In genomic region chr4:63753855-63754254, GRCm38 (mm10) we compare ENCODE assay signal across 29 mouse cellular contexts. TPM values are rescaled to one million over a fixed set of nuclear protein-coding genes. Genes with fewer than 3 reads are reported as not detected.
A peak's percentile ranks its signal among the peaks of the same experiment; 100 is the strongest.
DNase-seq lines count a peak whose midpoint lies in the region; ATAC-seq lines count a peak whose summit lies in the region.
"Had no signal": no experiment of that assay in that cellular context is flagged by ENCODE, and none has a peak within 500 bp of the region (broad histone marks: within the 10 kb centered on the region; RNA-seq: fewer than 3 reads in every experiment).

No protein-coding gene starts in this region.

- peaks cover 11% of the 10 kb centered on the region; the same call in 1 of the 2 replicates for H3K27me3 ChIP-seq in heart, embryonic 10.5 days (ENCODE audit: insufficient read depth, poor library complexity, severe bottlenecking)
- H3K27me3 ChIP-seq in liver, embryonic 16.5 days (ENCODE audit: control insufficient read depth, insufficient read depth, low read depth, low read length) = no peaks in the 10 kb centered on the region
- no peaks in the 10 kb centered on the region for H3K27me3 ChIP-seq in liver, embryonic 11.5 days (replicated peaks; ENCODE audit: control insufficient read depth, insufficient read depth, low read length)
- H3K27me3 ChIP-seq: CH12.LX; embryonic facial prominence, embryonic 12.5 days; forebrain, embryonic 12.5 days; Patski had no signal

- intact Hi-C loops in gastrocnemius, postnatal 14 days (cut with DNase I; ENCODE audit: low total_unique reads) = no loop called here

- H3K9ac ChIP-seq in liver, embryonic 16.5 days (ENCODE audit: low read depth, low read length) = no peak overlapping the region
- H3K9ac ChIP-seq in liver, embryonic 11.5 days (ENCODE audit: low read depth, low read length) = no peak overlapping the region
- H3K9ac ChIP-seq: embryonic facial prominence, embryonic 12.5 days; forebrain, embryonic 12.5 days had no signal

- DNase-seq in embryo, embryonic 10 days (ENCODE audit: low spot score) = peak; percentile 18
- no peak for DNase-seq in embryo, embryonic 10.5 days (ENCODE audit: low spot score)
- peak; percentile 64 for DNase-seq in heart, embryonic 10.5 days (ENCODE audit: low spot score)
- no peak for DNase-seq in heart, postnatal 4 days
- DNase-seq in liver, embryonic 11.5 days (ENCODE audit: low spot score) = no peak
- no peak for DNase-seq in gastrocnemius, postnatal 14 days
- DNase-seq: adrenal gland, adult 8-10 months; adrenal gland, postnatal 14 days; adrenal gland, postnatal 36 days; B cell, adult 2 months; cerebellum, adult 11-12 months; cerebellum, adult 2 months; cerebellum, adult 9-10 months; cerebellum, postnatal 10 days; cerebellum, postnatal 25 days had no signal

- no peak overlapping the region for H3K4me2 ChIP-seq in liver, embryonic 16.5 days (ENCODE audit: low read depth, low read length)
- H3K4me2 ChIP-seq in liver, embryonic 11.5 days = no peak overlapping the region
- H3K4me2 ChIP-seq: embryonic facial prominence, embryonic 12.5 days; forebrain, embryonic 12.5 days had no signal

- peaks cover 14% of the 10 kb centered on the region for H3K4me1 ChIP-seq in heart, embryonic 10.5 days
- no peaks in the 10 kb centered on the region for H3K4me1 ChIP-seq in liver, embryonic 16.5 days (ENCODE audit: control insufficient read depth, low read depth, low read length)
- no peaks in the 10 kb centered on the region; the same call in 1 of the 2 replicates for H3K4me1 ChIP-seq in liver, embryonic 11.5 days (replicated peaks; ENCODE audit: control insufficient read depth, insufficient read depth, low read length)
- H3K4me1 ChIP-seq: forebrain, embryonic 12.5 days had no signal

- peak; percentile 62 for ATAC-seq in liver, embryonic 16.5 days (ENCODE audit: low read depth)
- ATAC-seq in liver, embryonic 11.5 days (replicated peaks; ENCODE audit: low FRiP score) = no peak
- ATAC-seq: activated CD4-positive, CD25-positive, alpha-beta regulatory T cell, adult 4 months; CD4-positive, CD25-positive, alpha-beta regulatory T cell, adult 4 months; forebrain, embryonic 14.5 days; Patski had no signal

- 66% methylated on average over 2 of the region's 2 CpGs for WGBS in heart, embryonic 10.5 days
- 60% methylated on average over 2 of the region's 2 CpGs for WGBS in liver, embryonic 16.5 days (ENCODE audit: insufficient replicate concordance)
- WGBS in liver, embryonic 11.5 days = 52% methylated on average over 2 of the region's 2 CpGs

- H3K9me3 ChIP-seq in heart, embryonic 10.5 days = no peaks in the 10 kb centered on the region
- H3K9me3 ChIP-seq in liver, embryonic 16.5 days (replicated peaks; ENCODE audit: control insufficient read depth, low read length) = no peaks in the 10 kb centered on the region
- H3K9me3 ChIP-seq in liver, embryonic 11.5 days (ENCODE audit: control insufficient read depth, low read length) = no peaks in the 10 kb centered on the region
- H3K9me3 ChIP-seq: embryonic facial prominence, embryonic 10.5 days; embryonic facial prominence, embryonic 12.5 days; forebrain, embryonic 10.5 days; forebrain, embryonic 12.5 days had no signal

- H3K4me3 ChIP-seq in heart, embryonic 10.5 days = no peak overlapping the region
- no peak overlapping the region for H3K4me3 ChIP-seq in liver, embryonic 16.5 days (ENCODE audit: low read depth, low read length)
- H3K4me3 ChIP-seq in liver, embryonic 11.5 days (ENCODE audit: low read depth, low read length) = no peak overlapping the region
- H3K4me3 ChIP-seq: embryonic facial prominence, embryonic 10.5 days; embryonic facial prominence, embryonic 12.5 days; erythroblast, embryonic 14.5 days; forebrain, embryonic 10.5 days; forebrain, embryonic 12.5 days had no signal

- H3K36me3 ChIP-seq in heart, embryonic 10.5 days = no peaks in the 10 kb centered on the region
- H3K36me3 ChIP-seq in liver, embryonic 16.5 days (ENCODE audit: control insufficient read depth, insufficient read depth) = no peaks in the 10 kb centered on the region
- no peaks in the 10 kb centered on the region for H3K36me3 ChIP-seq in liver, embryonic 11.5 days (ENCODE audit: control insufficient read depth, insufficient read depth, low read length)
- H3K36me3 ChIP-seq: embryonic facial prominence, embryonic 10.5 days; embryonic facial prominence, embryonic 12.5 days; forebrain, embryonic 10.5 days; forebrain, embryonic 12.5 days; G1E had no signal

- H3K27ac ChIP-seq in heart, embryonic 10.5 days = no peak overlapping the region
- no peak overlapping the region for H3K27ac ChIP-seq in liver, embryonic 16.5 days (ENCODE audit: low read length)
- H3K27ac ChIP-seq in liver, embryonic 11.5 days (ENCODE audit: low read depth, low read length) = no peak overlapping the region
- H3K27ac ChIP-seq: embryonic facial prominence, embryonic 10.5 days; embryonic facial prominence, embryonic 12.5 days; forebrain, embryonic 10.5 days; forebrain, embryonic 12.5 days had no signal

RNA-seq across cellular contexts. Expression of gene Tnfsf15, which starts 8.9 kb away (rescaled TPM):
- 0.14 and 0.19 TPM in 2 replicates for polyA plus RNA-seq in heart, embryonic 10.5 days (2016; fragmentation: Nextera tagmentation; extraction: Ambion mirVana)
- under 1 TPM in 1 of 2 experiments, not detected in 1; 0.07 TPM for total RNA-seq in heart, postnatal 4 days (2021)
- 0.11 and 0.20 TPM in 2 replicates for polyA plus RNA-seq in liver, embryonic 16.5 days (2015; fragmentation: Nextera tagmentation; extraction: Ambion mirVana)
- polyA plus RNA-seq in liver, embryonic 11.5 days (2014; fragmentation: Nextera tagmentation; extraction: Ambion mirVana) = 0.08 TPM in 1 of 2 replicates, not detected in the other
- under 1 TPM in 1 of 2 experiments, not detected in 1; 0.11 TPM for total RNA-seq in gastrocnemius, postnatal 14 days (2021)
- polyA plus RNA-seq: cortical plate, adult 2 months; embryonic facial prominence, embryonic 10.5 days; embryonic facial prominence, embryonic 12.5 days; erythroblast, embryonic 14.5 days; forebrain, embryonic 10.5 days; forebrain, embryonic 12.5 days; forebrain, embryonic 14.5 days; forebrain, embryonic 16.5 days; G1E had no signal

Comparison
In these comparisons a context has a peak if more than half of its experiments do, and no peak if none do; other contexts are left out.
1. DNase-seq: peak in embryo, embryonic 10 days (single experiment) and heart, embryonic 10.5 days (single experiment); none in embryo, embryonic 10.5 days (single experiment), heart, postnatal 4 days (single experiment), liver, embryonic 11.5 days (single experiment) and gastrocnemius, postnatal 14 days (single experiment).